Mouse (Mus musculus) forebrain, postnatal 0 days (tissue): Measurements from ENCODE around the gene Rhbdl1. TPM values are rescaled to one million over a fixed set of nuclear protein-coding genes. Genes with fewer than 3 reads are reported as not detected.

ENCODE experiments used
- ATAC-seq: fragments of 200-750 bp; cut with Nextera tagmentation; 2 replicates; pipeline ENCODE4 v1.8.0; 2017; ENCODE audit warnings: mild to moderate bottlenecking, moderate library complexity
- DNase-seq: peaks from one replicate; pipeline ENCODE4 v3.0.0-alpha.2; 2015
- H3K27ac ChIP-seq: fragments of 300-500 bp; sonication (generic); 2 replicates; pipeline ENCODE4 v1.5.1; 2014; ENCODE audit warnings: low read depth, mild to moderate bottlenecking, antibody characterized with exemption, low read length, moderate library complexity, mixed read lengths
- H3K27me3 ChIP-seq: fragments of 300-500 bp; sonication (generic); 2 replicates; pipeline ENCODE4 v1.6.1; 2014; ENCODE audit warnings: mild to moderate bottlenecking, low read length, mixed read lengths; ENCODE audit not compliant: insufficient read depth
- H3K36me3 ChIP-seq: fragments of 300-500 bp; sonication (generic); 2 replicates; pipeline ENCODE4 v1.6.1; 2014; ENCODE audit warnings: mild to moderate bottlenecking, moderate library complexity; ENCODE audit not compliant: insufficient read depth
- H3K4me1 ChIP-seq: fragments of 300-500 bp; sonication (generic); 2 replicates; pipeline ENCODE4 v1.6.1; 2014; ENCODE audit warnings: antibody characterized with exemption; ENCODE audit not compliant: insufficient read depth
- H3K4me2 ChIP-seq: fragments of 300-500 bp; sonication (generic); 2 replicates; pipeline ENCODE4 v1.6.1; 2014; ENCODE audit warnings: low read depth, mild to moderate bottlenecking, moderate library complexity
- H3K4me3 ChIP-seq: fragments of 300-500 bp; sonication (generic); 2 replicates; pipeline ENCODE4 v1.5.1; 2014; ENCODE audit warnings: low read depth, low read length, mixed read lengths
- H3K9ac ChIP-seq: fragments of 300-500 bp; sonication (generic); 2 replicates; pipeline ENCODE4 v1.6.1; 2014; ENCODE audit warnings: mild to moderate bottlenecking
- H3K9me3 ChIP-seq: fragments of 300-500 bp; sonication (generic); 2 replicates; pipeline ENCODE4 v1.6.1; 2016; ENCODE audit warnings: low read length
- CTCF ChIP-seq: sonication (generic); IDR thresholded peaks from 2 replicates; pipeline ENCODE4 v1.5.1; 2016; ENCODE audit warnings: antibody characterized with exemption, control low read depth, low read depth
- WGBS: fragments of 180-500 bp; shearing (Covaris S2); extraction: QIAGEN DNeasy Blood & Tissue Kit; methylation state at CpG from one replicate; pipeline ENCODE4 v1.1.7; 2014; 5-methylcytosine and 5-hydroxymethylcytosine counted together
- polyA plus RNA-seq: library from polyadenylated mRNA; unstranded; fragments of >200 nt; fragmentation: Nextera tagmentation; extraction: Ambion mirVana; gene quantifications from 2 replicates; pipeline ENCODE4 v1.2.1, GENCODE M21; 2015
- total RNA-seq: library from RNA; depleted of rRNA; stranded (reverse); fragments of >200 nt; gene quantifications from 2 replicates; pipeline ENCODE4 v1.2.3, GENCODE M21; 2014

Gene Rhbdl1
- total and polyA plus RNA-seq, 2 experiments from 2014 or later = 83.3 to 85.4 TPM

- no peak for TF ChIP-seq CTCF
- no peak for DNase-seq
- Histone ChIP-seq H3K27ac (no peak overlapping the region), H3K4me3 (peak overlapping the region; percentile 52; the same call in 1 of the 2 replicates), H3K36me3 (peaks cover 37% of the 10 kb centered on the region), H3K9me3 (no peaks in the 10 kb centered on the region), H3K4me2 (peak overlapping the region; percentile 58), H3K9ac (no peak overlapping the region), H3K4me1 (peaks cover 26% of the 10 kb centered on the region), H3K27me3 (no peaks in the 10 kb centered on the region)
- WGBS = 87% methylated on average over 4 of the region's 4 CpGs
- no peak for ATAC-seq
These were observed 6.8 kb downstream of the Rhbdl1 start for GRCm38 (mm10) chr17:25830200-25830753.

GRCm38 (mm10) chr17:25829558-25830017 is 7.5 kb downstream of the Rhbdl1 start:
- H3K36me3 ChIP-seq = peaks cover 37% of the 10 kb centered on the region
- peak overlapping the region; percentile 52 for H3K4me3 ChIP-seq
- WGBS = 44% methylated on average over 8 of the region's 8 CpGs
- no peaks in the 10 kb centered on the region for H3K9me3 ChIP-seq
- ATAC-seq (no peak), DNase-seq (no peak)
- peak overlapping the region; percentile 80 for H3K9ac ChIP-seq
- H3K4me1 ChIP-seq = peaks cover 30% of the 10 kb centered on the region
- no peaks in the 10 kb centered on the region for H3K27me3 ChIP-seq
- peak overlapping the region; percentile 58 for H3K4me2 ChIP-seq
- peak overlapping the region; percentile 95 for H3K27ac ChIP-seq
- TF ChIP-seq CTCF = no peak

GRCm38 (mm10) chr17:25828712-25829557 is 8.2 kb downstream of the Rhbdl1 start, which contains the start of gene Jmjd8:
TSS of gene Jmjd8 (plus strand) at chr17:25828867.
- peak; percentile 73 for TF ChIP-seq CTCF
- H3K9ac ChIP-seq = peak within 1 kb of the TSS; percentile 80
- peak within 1 kb of the TSS; percentile 95 for H3K27ac ChIP-seq
- peak; percentile 93 for DNase-seq
- H3K4me1 ChIP-seq = peaks cover 32% of the 10 kb centered on the region
- peak; percentile 78 for ATAC-seq
- H3K9me3 ChIP-seq = no peaks in the 10 kb centered on the region
- H3K27me3 ChIP-seq = no peaks in the 10 kb centered on the region
- H3K36me3 ChIP-seq = peaks cover 37% of the 10 kb centered on the region
- H3K4me3 ChIP-seq = peak within 1 kb of the TSS; percentile 52
- under 1% methylated on average over 32 of the region's 32 CpGs for WGBS
- H3K4me2 ChIP-seq = peak within 1 kb of the TSS; percentile 58

- 78% methylated on average over 8 of the region's 8 CpGs for WGBS
- Histone ChIP-seq H3K4me3 (peak overlapping the region; percentile 52), H3K9ac (peak overlapping the region; percentile 80), H3K27ac (peak overlapping the region; percentile 95), H3K4me2 (peak overlapping the region; percentile 58), H3K4me1 (peaks cover 34% of the 10 kb centered on the region), H3K9me3 (no peaks in the 10 kb centered on the region), H3K36me3 (peaks cover 37% of the 10 kb centered on the region), H3K27me3 (no peaks in the 10 kb centered on the region)
- no peak for DNase-seq
- no peak for ATAC-seq
- TF ChIP-seq CTCF = no peak
These were observed 8.9 kb downstream of the Rhbdl1 start for GRCm38 (mm10) chr17:25828223-25828594.

GRCm38 (mm10) chr17:25827546-25828222 is 9.4 kb downstream of the Rhbdl1 start:
- H3K4me2 ChIP-seq = no peak overlapping the region
- H3K4me1 ChIP-seq = peaks cover 34% of the 10 kb centered on the region
- 91% methylated on average over 22 of the region's 22 CpGs for WGBS
- H3K27ac ChIP-seq = no peak overlapping the region
- TF ChIP-seq CTCF = no peak
- H3K36me3 ChIP-seq = peaks cover 37% of the 10 kb centered on the region
- no peak overlapping the region for H3K4me3 ChIP-seq
- DNase-seq (no peak), ATAC-seq (no peak)
- no peaks in the 10 kb centered on the region for H3K27me3 ChIP-seq
- no peak overlapping the region; the same call in 1 of the 2 replicates for H3K9ac ChIP-seq
- H3K9me3 ChIP-seq = no peaks in the 10 kb centered on the region

- H3K4me1 ChIP-seq = peaks cover 33% of the 10 kb centered on the region
- TF ChIP-seq CTCF = no peak
- 93% methylated on average over 13 of the region's 13 CpGs for WGBS
- H3K36me3 ChIP-seq = peaks cover 37% of the 10 kb centered on the region
- DNase-seq (no peak), ATAC-seq (no peak)
- no peaks in the 10 kb centered on the region for H3K9me3 ChIP-seq
- no peak overlapping the region for H3K27ac ChIP-seq
- H3K4me3 ChIP-seq = no peak overlapping the region
- no peaks in the 10 kb centered on the region for H3K27me3 ChIP-seq
- H3K4me2 ChIP-seq = no peak overlapping the region
- no peak overlapping the region for H3K9ac ChIP-seq
These were observed 10.1 kb downstream of the Rhbdl1 start for GRCm38 (mm10) chr17:25827011-25827410.
